Mouse (Mus musculus) neural tube, embryonic 15.5 days (tissue): ENCODE results near the gene Kiss1. TPM values are rescaled to one million over a fixed set of nuclear protein-coding genes. Genes with fewer than 3 reads are reported as not detected.

Experiments used
- ATAC-seq: fragments of 200-750 bp; cut with Nextera tagmentation; 2 replicates; pipeline ENCODE4 v1.8.0; 2017; ENCODE audit warnings: mild to moderate bottlenecking, moderate TSS enrichment, moderate library complexity; ENCODE audit not compliant: low FRiP score
- H3K27ac ChIP-seq: fragments of 300-500 bp; sonication (generic); replicated peaks from 2 replicates; pipeline ENCODE4 v1.5.1; 2015; ENCODE audit warnings: mild to moderate bottlenecking, inconsistent platforms
- H3K27me3 ChIP-seq: fragments of 300-500 bp; sonication (generic); replicated peaks from 2 replicates; pipeline ENCODE4 v1.6.1; 2015; ENCODE audit warnings: inconsistent platforms
- H3K36me3 ChIP-seq: fragments of 300-500 bp; sonication (generic); 2 replicates; pipeline ENCODE4 v1.6.1; 2015; ENCODE audit warnings: inconsistent platforms
- H3K4me1 ChIP-seq: fragments of 300-500 bp; sonication (generic); 2 replicates; pipeline ENCODE4 v1.6.1; 2015; ENCODE audit warnings: inconsistent platforms
- H3K4me2 ChIP-seq: fragments of 300-500 bp; sonication (generic); 2 replicates; pipeline ENCODE4 v1.6.1; 2015; ENCODE audit warnings: inconsistent platforms, mild to moderate bottlenecking, moderate library complexity
- H3K4me3 ChIP-seq: fragments of 300-500 bp; sonication (generic); replicated peaks from 2 replicates; pipeline ENCODE4 v1.5.1; 2015; ENCODE audit warnings: mild to moderate bottlenecking, inconsistent platforms
- H3K9ac ChIP-seq: fragments of 300-500 bp; sonication (generic); replicated peaks from 2 replicates; pipeline ENCODE4 v1.6.1; 2015; ENCODE audit warnings: mild to moderate bottlenecking, inconsistent platforms
- H3K9me3 ChIP-seq: fragments of 300-500 bp; sonication (generic); replicated peaks from 2 replicates; pipeline ENCODE4 v1.6.1; 2016; ENCODE audit warnings: inconsistent platforms
- WGBS: fragments of 180-500 bp; shearing (Covaris S2); methylation state at CpG from one replicate; pipeline ENCODE4 v1.1.7; 2015; ENCODE audit warnings: mixed read lengths; 5-methylcytosine and 5-hydroxymethylcytosine counted together
- polyA plus RNA-seq: library from polyadenylated mRNA; unstranded; fragments of >200 nt; fragmentation: Nextera tagmentation; extraction: Ambion mirVana; gene quantifications from 2 replicates; pipeline ENCODE4 v1.2.1, GENCODE M21; 2015

The Kiss1 gene
- polyA plus RNA-seq, 1 experiment from 2014 or later = not detected

DNA sequence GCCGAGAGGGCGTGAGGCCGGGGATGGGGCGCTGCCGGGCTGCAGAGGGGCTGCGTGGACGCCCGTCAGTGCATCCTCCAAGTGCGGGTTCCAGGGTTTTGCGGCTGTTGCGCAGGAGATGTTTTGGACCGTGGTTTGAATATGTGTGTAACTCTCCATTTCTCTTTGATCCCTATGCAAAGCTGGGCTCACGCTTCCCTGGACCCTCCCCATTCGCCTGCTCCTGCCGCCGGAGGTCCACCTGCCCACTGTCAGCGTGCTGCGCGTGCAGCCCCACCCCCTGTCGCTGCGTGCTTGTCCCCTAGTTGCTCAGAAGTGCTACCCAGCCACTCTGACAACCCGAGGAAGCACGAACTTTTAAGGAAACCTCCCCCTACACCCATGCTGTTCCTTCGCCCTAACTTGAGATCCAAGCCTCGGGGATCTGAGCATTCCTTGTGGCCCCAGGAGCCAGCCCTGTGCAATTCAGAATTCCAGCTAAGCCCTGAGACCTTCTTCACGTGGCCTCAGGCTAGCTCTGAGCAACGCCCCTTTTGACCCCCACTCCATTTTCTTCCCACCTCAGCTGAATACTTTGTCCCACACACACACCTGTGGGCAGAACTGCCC is 42.5 kb downstream of the Kiss1 start:
- Histone ChIP-seq H3K27ac (peak overlapping the region; percentile 69), H3K4me1 (peaks cover 32% of the 10 kb centered on the region), H3K4me3 (peak overlapping the region; percentile 69), H3K36me3 (no peaks in the 10 kb centered on the region), H3K4me2 (peak overlapping the region; percentile 88), H3K9ac (peak overlapping the region; percentile 71), H3K27me3 (peaks cover 15% of the 10 kb centered on the region), H3K9me3 (no peaks in the 10 kb centered on the region)
- ATAC-seq = peak; percentile 36; the same call in 1 of the 2 replicates
- WGBS = 4% methylated on average over 27 of the region's 27 CpGs

DNA sequence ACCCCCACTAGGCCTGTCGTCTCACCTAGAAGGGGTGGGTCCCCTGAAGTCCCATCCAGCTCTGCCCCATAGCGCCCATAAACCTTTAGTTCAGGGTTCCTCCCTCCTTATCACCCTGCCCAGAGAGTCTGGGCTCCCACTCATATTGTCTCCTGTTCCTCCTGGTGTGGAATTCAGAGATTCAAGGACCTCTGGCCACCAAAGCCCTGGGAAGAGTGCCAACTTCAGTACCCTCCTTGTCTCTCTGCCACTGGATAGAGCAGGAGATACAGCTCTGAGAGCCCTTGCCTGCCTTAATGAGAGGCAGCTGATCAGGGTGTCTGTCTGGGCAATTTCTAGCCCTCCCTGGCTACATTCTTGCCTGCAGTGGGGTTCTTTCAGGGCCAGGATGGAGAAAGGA is 43.2 kb downstream of the Kiss1 start:
- no peak overlapping the region for H3K27ac ChIP-seq
- H3K4me3 ChIP-seq = no peak overlapping the region
- ATAC-seq = no peak
- H3K4me2 ChIP-seq = peak overlapping the region; percentile 88; the same call in 1 of the 2 replicates
- no peaks in the 10 kb centered on the region for H3K36me3 ChIP-seq
- 44% methylated on average over 2 of the region's 2 CpGs for WGBS
- H3K9me3 ChIP-seq = no peaks in the 10 kb centered on the region
- peaks cover 32% of the 10 kb centered on the region for H3K4me1 ChIP-seq
- peaks cover 15% of the 10 kb centered on the region for H3K27me3 ChIP-seq
- H3K9ac ChIP-seq = no peak overlapping the region

DNA sequence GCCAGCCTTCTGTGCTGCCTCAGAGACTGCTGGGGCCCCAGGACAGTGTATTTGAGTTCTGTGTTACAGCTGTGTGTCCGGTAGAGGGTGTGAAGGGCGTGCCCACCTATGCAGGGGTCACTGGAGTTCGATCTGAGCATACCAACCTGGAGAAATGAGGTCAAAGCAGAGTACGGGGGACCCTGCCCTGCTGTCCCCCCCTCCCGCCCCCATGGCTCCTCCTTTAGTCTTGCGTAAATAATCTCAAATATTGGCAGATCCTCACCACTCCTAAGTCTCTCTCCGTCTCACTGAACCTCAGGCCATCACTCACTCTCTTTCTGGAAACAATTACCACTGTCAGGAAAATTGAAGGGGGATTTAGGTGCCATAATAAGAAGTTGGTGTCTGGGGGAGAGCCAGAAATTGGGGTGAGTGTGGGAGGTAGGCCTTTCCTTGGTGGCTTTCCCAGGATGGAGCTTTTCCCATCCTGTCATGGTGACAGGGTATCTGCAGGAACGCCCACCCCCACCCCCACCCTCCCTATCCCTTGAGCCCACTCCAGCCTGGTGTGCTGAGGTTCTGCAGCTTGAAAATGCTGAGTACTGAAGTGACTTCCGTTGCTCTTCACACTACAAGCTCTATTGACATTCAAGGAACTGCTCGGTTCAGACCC is 45.4 kb downstream of the Kiss1 start:
- Histone ChIP-seq H3K9me3 (no peaks in the 10 kb centered on the region), H3K9ac (no peak overlapping the region), H3K27ac (no peak overlapping the region), H3K36me3 (no peaks in the 10 kb centered on the region), H3K4me1 (peaks cover 32% of the 10 kb centered on the region), H3K4me2 (no peak overlapping the region), H3K27me3 (peaks cover 15% of the 10 kb centered on the region), H3K4me3 (no peak overlapping the region)
- 56% methylated on average over 10 of the region's 10 CpGs for WGBS
- no peak for ATAC-seq

GRCm38 (mm10) chr1:133367606-133368488 is 46.2 kb downstream of the Kiss1 start:
- no peaks in the 10 kb centered on the region for H3K9me3 ChIP-seq
- no peak overlapping the region for H3K9ac ChIP-seq
- H3K36me3 ChIP-seq = no peaks in the 10 kb centered on the region
- H3K27me3 ChIP-seq = peaks cover 12% of the 10 kb centered on the region
- 18% methylated on average over 11 of the region's 11 CpGs for WGBS
- no peak overlapping the region for H3K27ac ChIP-seq
- H3K4me1 ChIP-seq = peaks cover 37% of the 10 kb centered on the region
- no peak for ATAC-seq
- no peak overlapping the region for H3K4me3 ChIP-seq
- H3K4me2 ChIP-seq = no peak overlapping the region

GRCm38 (mm10) chr1:133368644-133369043 is 47.0 kb downstream of the Kiss1 start:
- no peak for ATAC-seq
- no peak overlapping the region for H3K9ac ChIP-seq
- H3K9me3 ChIP-seq = no peaks in the 10 kb centered on the region
- H3K4me1 ChIP-seq = peaks cover 34% of the 10 kb centered on the region
- no peak overlapping the region for H3K4me2 ChIP-seq
- no peak overlapping the region for H3K4me3 ChIP-seq
- 71% methylated on average over 10 of the region's 10 CpGs for WGBS
- no peaks in the 10 kb centered on the region for H3K36me3 ChIP-seq
- peaks cover 12% of the 10 kb centered on the region for H3K27me3 ChIP-seq
- H3K27ac ChIP-seq = no peak overlapping the region

DNA sequence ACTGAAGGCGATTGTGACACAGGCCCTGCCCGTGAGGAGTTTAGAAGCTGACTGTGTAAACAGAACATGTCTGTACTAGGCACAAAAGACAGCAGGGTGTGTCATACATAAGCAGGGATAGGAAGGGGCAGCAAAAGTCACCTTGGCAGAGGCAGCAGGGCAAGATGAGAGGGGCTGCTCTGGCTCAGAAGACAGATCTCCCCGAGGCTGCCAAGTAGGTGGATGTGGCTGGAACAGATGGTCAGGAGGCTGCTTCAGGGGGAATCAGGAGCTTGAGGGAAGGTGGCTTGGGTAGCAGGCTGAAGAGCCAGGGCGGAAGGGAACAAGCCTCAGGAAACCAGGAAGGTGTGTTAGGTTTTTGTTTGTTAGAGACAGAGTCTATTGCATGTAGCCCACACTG is 48.7 kb downstream of the Kiss1 start:
- H3K27me3 ChIP-seq = no peaks in the 10 kb centered on the region
- H3K4me3 ChIP-seq = no peak overlapping the region
- 79% methylated on average over 4 of the region's 4 CpGs for WGBS
- H3K9ac ChIP-seq = no peak overlapping the region
- H3K27ac ChIP-seq = no peak overlapping the region
- no peak for ATAC-seq
- peaks cover 21% of the 10 kb centered on the region for H3K4me1 ChIP-seq
- H3K36me3 ChIP-seq = no peaks in the 10 kb centered on the region
- no peaks in the 10 kb centered on the region for H3K9me3 ChIP-seq
- H3K4me2 ChIP-seq = no peak overlapping the region

- 76% methylated on average over 6 of the region's 6 CpGs for WGBS
- Histone ChIP-seq H3K27ac (no peak overlapping the region), H3K27me3 (no peaks in the 10 kb centered on the region), H3K4me2 (no peak overlapping the region), H3K4me3 (no peak overlapping the region), H3K9ac (no peak overlapping the region), H3K36me3 (no peaks in the 10 kb centered on the region), H3K9me3 (no peaks in the 10 kb centered on the region), H3K4me1 (peaks cover 23% of the 10 kb centered on the region)
- no peak for ATAC-seq
Measured at GRCm38 (mm10) chr1:133371431-133371830, 49.8 kb downstream of the Kiss1 start.

DNA sequence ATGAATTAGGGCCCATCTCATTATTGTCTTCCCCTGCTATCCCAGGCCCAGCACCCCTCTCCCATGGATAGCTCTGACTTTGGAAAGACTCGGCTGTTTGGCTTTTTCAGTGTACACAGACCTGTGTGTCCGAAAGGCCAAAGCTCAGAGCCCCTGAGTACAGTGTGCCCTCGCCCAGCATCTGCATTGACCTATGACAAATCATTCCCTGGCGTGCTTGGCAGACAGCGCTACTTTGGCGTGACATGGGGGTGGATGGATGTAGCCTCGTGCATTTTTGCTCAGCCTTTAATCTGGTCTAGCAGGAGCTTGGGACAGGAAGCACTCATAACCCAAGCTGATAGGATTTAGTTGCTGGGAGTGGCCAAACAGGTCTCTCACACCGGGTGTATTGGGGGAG is 50.4 kb downstream of the Kiss1 start:
- no peak for ATAC-seq
- Histone ChIP-seq H3K4me3 (no peak overlapping the region), H3K36me3 (no peaks in the 10 kb centered on the region), H3K9me3 (no peaks in the 10 kb centered on the region), H3K9ac (no peak overlapping the region), H3K27ac (no peak overlapping the region), H3K4me1 (peaks cover 21% of the 10 kb centered on the region), H3K4me2 (no peak overlapping the region), H3K27me3 (no peaks in the 10 kb centered on the region)
- 56% methylated on average over 8 of the region's 8 CpGs for WGBS

GRCm38 (mm10) chr1:133375696-133376346 is 54.1 kb downstream of the Kiss1 start:
- WGBS = 50% methylated on average over 10 of the region's 10 CpGs

GRCm38 (mm10) chr1:133377547-133377946 is 55.9 kb downstream of the Kiss1 start:
- peaks cover 20% of the 10 kb centered on the region; the same call in 1 of the 2 replicates for H3K4me1 ChIP-seq
- H3K9me3 ChIP-seq = no peaks in the 10 kb centered on the region
- no peak overlapping the region for H3K4me2 ChIP-seq
- H3K4me3 ChIP-seq = no peak overlapping the region
- H3K27ac ChIP-seq = no peak overlapping the region
- ATAC-seq = no peak
- 82% methylated on average over 5 of the region's 5 CpGs for WGBS
- H3K9ac ChIP-seq = no peak overlapping the region
- H3K36me3 ChIP-seq = no peaks in the 10 kb centered on the region
- H3K27me3 ChIP-seq = no peaks in the 10 kb centered on the region

More at GRCm38 (mm10) chr1:133375696-133376346, 54.1 kb downstream of the Kiss1 start:
- H3K9ac ChIP-seq = no peak overlapping the region
- no peaks in the 10 kb centered on the region for H3K36me3 ChIP-seq
- no peaks in the 10 kb centered on the region for H3K9me3 ChIP-seq
- ATAC-seq = no peak
- H3K4me3 ChIP-seq = no peak overlapping the region
- no peak overlapping the region for H3K4me2 ChIP-seq
- H3K27me3 ChIP-seq = no peaks in the 10 kb centered on the region
- no peak overlapping the region for H3K27ac ChIP-seq
- peaks cover 18% of the 10 kb centered on the region; the same call in 1 of the 2 replicates for H3K4me1 ChIP-seq
